Mouse (Mus musculus): ENCODE data around the gene Arhgap40.

GRCm38 (mm10) chr2:158474159-158474558 lies 38.4 kb upstream of the Arhgap40 start:
- TF ChIP-seq CTCF (IDR thresholded peaks at IDR 0.05; ENCODE audit: low read depth) (no peak), EP300 (IDR thresholded peaks at IDR 0.05; ENCODE audit: low read depth) (no peak)
